Mouse (Mus musculus): ENCODE data around the gene Palld. TPM values are rescaled to one million over a fixed set of nuclear protein-coding genes. Genes with fewer than 3 reads are reported as not detected.

Palld gene
- 37.9 and 71.1 TPM in 2 replicates for polyA plus RNA-seq (2016; fragmentation: Nextera tagmentation; extraction: Ambion mirVana)

DNA sequence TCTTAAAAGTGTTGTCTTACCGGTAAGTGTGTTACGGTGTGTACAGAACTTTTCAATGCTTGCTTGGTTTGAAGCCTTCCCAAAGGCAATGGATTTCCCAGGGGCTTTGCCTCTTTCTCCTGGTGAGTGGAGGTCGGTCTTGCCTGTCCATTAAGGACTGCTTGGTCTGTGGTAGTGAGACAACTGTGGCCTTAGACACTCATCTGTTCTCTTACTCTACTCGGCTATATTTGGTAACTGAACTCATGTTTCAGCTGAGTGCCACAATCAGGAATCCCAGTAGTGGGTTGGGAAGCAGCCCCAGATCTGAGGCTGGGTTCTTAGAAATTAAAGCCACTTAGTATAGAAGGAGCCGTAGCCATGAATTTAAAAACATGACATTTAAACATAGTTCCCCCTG is at the start of gene Palld:
Gene Palld (minus strand): TSS at position 170 of the 400 bp plus-strand sequence.
- H3K27me3 ChIP-seq (ENCODE audit: low read depth, poor library complexity, severe bottlenecking), result no peaks in the 10 kb centered on the region
- no peak within 1 kb of the TSS for H3K4me3 ChIP-seq
- no peaks in the 10 kb centered on the region for H3K4me1 ChIP-seq
- 87% methylated on average over 5 of the region's 5 CpGs for WGBS
- no peak for DNase-seq (ENCODE audit: low spot score)
- no peak within 1 kb of the TSS for H3K27ac ChIP-seq
- H3K36me3 ChIP-seq, result no peaks in the 10 kb centered on the region
- H3K9me3 ChIP-seq (replicated peaks), result no peaks in the 10 kb centered on the region

DNA sequence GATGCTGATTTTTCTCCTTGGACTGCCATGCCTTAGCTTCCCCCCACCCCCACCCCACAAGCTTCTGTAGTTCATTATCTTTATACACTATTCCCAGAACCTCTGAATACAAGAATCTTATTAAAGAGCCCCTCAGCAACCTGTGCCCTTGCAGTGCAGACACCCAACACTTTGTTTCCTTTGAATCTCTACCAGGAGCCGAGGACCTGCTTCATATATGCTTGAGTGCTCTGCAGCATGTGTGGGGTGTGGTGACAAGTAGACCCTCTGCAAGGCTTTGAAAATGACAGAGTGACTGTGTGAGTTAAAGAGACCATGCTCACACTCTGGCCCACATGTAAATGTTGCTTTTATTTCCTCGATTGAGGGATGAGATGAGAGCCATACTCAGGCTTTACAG is 35.1 kb upstream of the Palld start:
- Histone ChIP-seq H3K27me3 (ENCODE audit: low read depth, poor library complexity, severe bottlenecking) (no peaks in the 10 kb centered on the region), H3K9me3 (replicated peaks) (no peaks in the 10 kb centered on the region), H3K36me3 (no peaks in the 10 kb centered on the region), H3K4me3 (no peak overlapping the region), H3K27ac (no peak overlapping the region), H3K4me1 (no peaks in the 10 kb centered on the region; the same call in 1 of the 2 replicates)
- DNase-seq (ENCODE audit: low spot score), result no peak
- WGBS, result 76% methylated on average over 2 of the region's 2 CpGs

DNA sequence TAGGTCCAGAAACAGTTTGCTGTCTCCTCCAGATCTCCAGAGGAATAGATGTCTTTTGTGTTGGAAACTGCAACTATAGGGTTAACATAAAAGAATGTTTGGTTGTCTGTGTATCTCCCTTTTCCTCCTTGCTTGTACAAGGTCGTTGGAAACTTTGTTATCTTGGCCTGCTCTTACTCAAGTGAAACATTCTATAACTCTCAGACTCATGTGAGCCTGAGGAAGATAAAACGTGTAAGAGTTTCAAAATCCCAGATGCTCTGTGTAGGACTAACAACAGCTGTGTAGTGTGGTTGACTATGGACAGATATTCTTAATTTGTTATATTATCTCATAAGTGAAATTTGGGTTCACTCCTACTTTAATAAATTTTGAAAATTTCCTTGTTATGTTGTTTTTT is 30.8 kb upstream of the Palld start:
- Histone ChIP-seq H3K36me3 (no peaks in the 10 kb centered on the region), H3K4me1 (no peaks in the 10 kb centered on the region; the same call in none of the 2 replicates), H3K9me3 (replicated peaks) (no peaks in the 10 kb centered on the region), H3K4me3 (no peak overlapping the region), H3K27me3 (ENCODE audit: low read depth, poor library complexity, severe bottlenecking) (peaks cover 8% of the 10 kb centered on the region), H3K27ac (no peak overlapping the region)
- no peak for DNase-seq (ENCODE audit: low spot score)
- WGBS, result 40% methylated on average over 2 of the region's 2 CpGs

DNA sequence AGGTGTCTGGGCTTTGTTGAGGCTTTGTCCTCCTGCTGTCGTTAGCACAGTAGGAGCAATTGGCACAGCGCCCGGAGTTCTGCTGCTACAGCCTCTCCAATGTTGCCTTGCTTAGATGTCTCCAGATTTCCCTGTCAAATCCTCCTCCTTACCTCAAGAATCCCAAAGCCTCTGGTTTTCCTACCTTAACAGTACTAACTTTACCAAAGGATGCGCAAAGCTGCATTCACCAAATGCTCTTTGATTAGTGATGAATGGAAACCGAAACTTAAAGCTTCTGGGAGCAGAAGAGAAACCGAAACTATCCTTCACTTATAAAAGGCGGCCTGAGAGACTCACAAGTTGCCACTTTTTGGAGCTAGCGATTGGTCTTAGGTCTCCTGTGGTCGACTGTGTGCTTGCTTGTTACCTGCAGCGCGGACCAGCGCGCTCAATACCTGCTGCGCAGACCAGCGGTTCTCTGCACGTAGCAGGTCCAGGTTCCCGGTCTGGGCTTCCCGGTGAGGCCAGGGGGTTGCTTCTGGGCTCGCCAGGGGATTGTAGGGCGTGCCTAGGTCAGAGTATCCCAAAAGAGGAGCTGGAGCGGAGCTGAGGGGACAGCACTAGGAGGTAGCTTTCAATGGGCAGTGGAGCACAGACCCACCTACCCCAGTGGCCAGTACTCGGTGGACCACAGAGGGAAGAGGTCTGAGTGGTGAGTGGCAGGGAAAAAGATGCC is 25.4 kb upstream of the Palld start, which contains the start of gene Ddx60:
Gene Ddx60 (plus strand): TSS at position 311 of the 718 bp plus-strand sequence.
- Histone ChIP-seq H3K4me1 (no peaks in the 10 kb centered on the region; the same call in 1 of the 2 replicates), H3K4me3 (peak within 1 kb of the TSS; percentile 56), H3K27ac (peak within 1 kb of the TSS; percentile 58; the same call in 1 of the 2 replicates), H3K9me3 (replicated peaks) (no peaks in the 10 kb centered on the region), H3K36me3 (no peaks in the 10 kb centered on the region), H3K27me3 (ENCODE audit: low read depth, poor library complexity, severe bottlenecking) (peaks cover 27% of the 10 kb centered on the region)
- 14% methylated on average over 22 of the region's 22 CpGs for WGBS
- DNase-seq (ENCODE audit: low spot score), result peak; percentile 42

DNA sequence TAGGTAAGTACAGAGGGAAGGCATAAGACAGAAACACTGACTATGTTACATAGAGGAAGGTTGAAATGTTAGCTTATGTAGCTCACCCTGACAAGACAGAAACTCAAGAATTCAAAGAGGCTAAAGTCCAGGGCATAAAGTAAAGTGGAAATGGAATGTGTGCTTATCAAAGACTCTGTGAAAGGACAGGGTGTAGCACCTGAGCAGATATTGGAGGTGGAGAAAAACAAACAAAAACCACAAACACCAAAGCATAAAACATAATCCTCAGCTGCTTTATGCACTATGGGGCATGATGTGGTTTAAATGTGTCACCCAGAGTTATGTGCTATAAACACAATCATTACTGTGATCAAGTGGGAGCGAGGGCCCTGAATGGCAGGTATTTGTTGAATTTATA is 22.0 kb upstream of the Palld start:
- Histone ChIP-seq H3K4me1 (no peaks in the 10 kb centered on the region; the same call in 1 of the 2 replicates), H3K27me3 (ENCODE audit: low read depth, poor library complexity, severe bottlenecking) (peaks cover 27% of the 10 kb centered on the region), H3K36me3 (no peaks in the 10 kb centered on the region), H3K27ac (no peak overlapping the region), H3K4me3 (no peak overlapping the region), H3K9me3 (replicated peaks) (no peaks in the 10 kb centered on the region)
- DNase-seq (ENCODE audit: low spot score), result no peak
- WGBS, result 89% methylated on average over 1 of the region's 1 CpGs

DNA sequence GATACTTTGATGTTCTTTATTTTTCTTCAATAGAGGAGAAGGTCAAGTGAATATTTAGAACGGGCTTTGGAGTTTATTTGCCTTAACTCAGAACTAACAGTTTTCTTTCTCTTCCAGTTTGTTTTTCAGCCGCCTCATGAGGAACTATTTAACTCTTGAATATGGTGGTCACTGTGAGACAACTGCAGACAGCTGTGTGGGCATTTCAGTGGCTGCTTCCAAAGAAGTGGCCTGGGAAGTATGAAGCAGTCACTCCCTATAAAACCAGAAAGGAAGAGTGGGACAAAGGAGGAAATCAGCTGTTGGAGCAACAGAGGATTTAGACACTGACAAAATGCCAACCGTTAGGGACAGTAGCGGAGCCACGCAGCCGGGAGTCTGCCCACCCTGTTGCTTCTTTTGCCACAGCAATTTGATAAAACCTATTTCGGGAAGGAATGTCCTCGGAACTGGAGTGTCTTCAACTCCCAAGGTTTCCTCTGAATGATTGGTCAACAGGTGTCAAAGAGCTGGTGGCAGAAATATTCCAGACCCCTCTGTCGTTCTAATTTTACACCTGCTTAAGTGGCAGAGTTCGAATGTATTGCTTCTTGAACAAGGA is 19.1 kb upstream of the Palld start:
- no peak for DNase-seq (ENCODE audit: low spot score)
- Histone ChIP-seq H3K4me1 (no peaks in the 10 kb centered on the region), H3K27me3 (ENCODE audit: low read depth, poor library complexity, severe bottlenecking) (0 out of 2 replicates have a peak, but pooled peaks cover 3% of the 10 kb centered on the region), H3K36me3 (no peaks in the 10 kb centered on the region), H3K9me3 (replicated peaks) (no peaks in the 10 kb centered on the region), H3K4me3 (no peak overlapping the region), H3K27ac (no peak overlapping the region)
- 84% methylated on average over 10 of the region's 10 CpGs for WGBS

DNA sequence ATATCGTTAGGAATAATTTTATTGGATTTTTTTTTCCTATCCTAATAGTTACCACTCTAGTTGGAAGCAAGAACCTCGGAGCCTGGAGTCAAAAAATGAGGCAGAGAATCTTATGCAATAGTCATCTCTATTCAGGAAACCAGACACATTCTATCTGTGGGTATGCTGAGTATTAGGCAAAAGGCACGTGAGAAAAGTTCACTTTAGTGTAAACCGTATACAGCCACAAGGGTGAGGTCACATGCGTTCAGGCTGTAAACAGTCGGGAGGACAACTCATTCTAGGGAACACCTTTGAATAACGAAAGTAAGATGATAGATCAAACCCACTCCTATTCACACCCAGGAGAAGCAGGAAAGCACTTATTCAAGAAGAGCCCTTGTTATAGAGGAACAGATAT is 17.9 kb upstream of the Palld start:
- Histone ChIP-seq H3K36me3 (no peaks in the 10 kb centered on the region), H3K27ac (no peak overlapping the region), H3K9me3 (replicated peaks) (no peaks in the 10 kb centered on the region), H3K4me1 (no peaks in the 10 kb centered on the region), H3K4me3 (no peak overlapping the region), H3K27me3 (ENCODE audit: low read depth, poor library complexity, severe bottlenecking) (no peaks in the 10 kb centered on the region)
- WGBS, result 82% methylated on average over 7 of the region's 7 CpGs
- no peak for DNase-seq (ENCODE audit: low spot score)

DNA sequence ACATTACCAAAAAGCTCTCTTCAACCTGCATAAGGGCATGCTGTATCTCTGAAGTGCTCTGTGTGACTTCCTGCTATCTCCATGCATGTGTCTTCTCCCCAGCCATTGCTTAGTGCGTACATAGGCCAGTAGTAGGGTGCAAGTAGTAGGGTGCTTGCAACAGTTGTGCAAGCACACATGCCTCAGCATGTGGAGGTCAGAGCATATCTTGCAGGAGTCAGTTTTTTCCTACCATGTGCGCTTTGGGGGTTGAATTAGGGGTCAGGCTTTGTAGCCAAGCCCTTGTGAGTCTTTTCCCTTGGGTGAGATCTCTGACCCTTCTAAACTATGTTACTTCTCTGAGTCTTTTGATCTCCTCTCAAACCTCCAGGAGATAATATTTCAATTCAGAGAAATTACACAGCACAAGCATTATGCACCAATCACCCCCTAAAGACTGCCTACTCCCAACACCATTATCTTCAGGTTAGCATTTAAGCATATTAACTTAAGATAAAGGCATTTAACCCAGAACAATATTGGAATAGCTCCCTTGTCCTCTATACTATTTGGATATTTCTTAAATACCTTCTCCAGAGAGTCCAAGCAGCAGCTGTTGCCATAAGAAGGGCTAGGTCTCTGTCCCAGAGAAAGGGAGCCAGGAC is 16.8 kb upstream of the Palld start:
- H3K36me3 ChIP-seq, result no peaks in the 10 kb centered on the region
- no peaks in the 10 kb centered on the region for H3K27me3 ChIP-seq (ENCODE audit: low read depth, poor library complexity, severe bottlenecking)
- H3K27ac ChIP-seq, result no peak overlapping the region
- H3K4me3 ChIP-seq, result no peak overlapping the region
- H3K4me1 ChIP-seq, result no peaks in the 10 kb centered on the region
- no peak for DNase-seq (ENCODE audit: low spot score)
- no peaks in the 10 kb centered on the region for H3K9me3 ChIP-seq (replicated peaks)
- 90% methylated on average over 2 of the region's 2 CpGs for WGBS

DNA sequence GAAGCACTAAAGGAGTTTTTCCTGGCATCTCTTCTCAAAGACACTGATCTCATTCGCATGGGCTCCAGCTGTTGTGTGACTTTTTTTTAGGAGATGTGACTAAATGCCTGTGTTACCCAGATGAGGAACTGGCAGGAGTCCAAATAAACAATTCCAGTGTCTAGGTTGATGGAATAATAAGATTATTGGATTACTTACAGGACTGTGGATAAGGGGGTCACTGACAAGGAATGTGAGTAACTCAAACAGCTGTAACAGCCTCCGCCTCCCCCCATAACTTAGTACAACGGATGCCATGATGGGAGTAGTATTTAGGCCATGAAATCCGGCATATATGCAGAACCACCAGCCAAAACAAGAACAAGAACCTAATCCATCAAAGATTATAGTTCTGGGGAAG is 14.8 kb upstream of the Palld start:
- no peak for DNase-seq (ENCODE audit: low spot score)
- Histone ChIP-seq H3K4me1 (no peaks in the 10 kb centered on the region), H3K9me3 (replicated peaks) (no peaks in the 10 kb centered on the region), H3K4me3 (no peak overlapping the region), H3K27ac (no peak overlapping the region), H3K36me3 (no peaks in the 10 kb centered on the region), H3K27me3 (ENCODE audit: low read depth, poor library complexity, severe bottlenecking) (no peaks in the 10 kb centered on the region)
- WGBS, result 90% methylated on average over 4 of the region's 4 CpGs

DNA sequence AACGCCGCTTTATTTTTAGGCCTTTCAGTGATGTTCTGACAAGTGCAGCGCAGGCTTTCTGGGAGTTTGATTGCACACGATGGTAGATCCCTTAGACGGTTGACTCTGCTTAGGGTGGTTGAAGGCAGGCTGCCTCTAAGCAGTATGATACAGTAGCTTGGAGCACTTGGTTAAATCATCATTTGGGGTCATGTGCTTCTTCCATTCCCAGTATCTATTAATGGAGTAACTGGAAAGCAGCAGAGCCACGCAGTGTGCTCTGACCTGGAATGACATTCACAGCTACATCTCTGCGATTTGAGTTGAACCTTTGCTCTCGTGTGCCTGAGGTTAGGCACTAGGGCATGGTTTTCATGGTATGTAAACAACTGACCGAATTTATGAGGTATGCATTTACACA is 11.5 kb upstream of the Palld start:
- Histone ChIP-seq H3K27me3 (ENCODE audit: low read depth, poor library complexity, severe bottlenecking) (no peaks in the 10 kb centered on the region), H3K4me3 (no peak overlapping the region), H3K36me3 (no peaks in the 10 kb centered on the region), H3K27ac (no peak overlapping the region), H3K4me1 (no peaks in the 10 kb centered on the region), H3K9me3 (replicated peaks) (no peaks in the 10 kb centered on the region)
- DNase-seq (ENCODE audit: low spot score), result no peak
- WGBS, result 90% methylated on average over 9 of the region's 9 CpGs

DNA sequence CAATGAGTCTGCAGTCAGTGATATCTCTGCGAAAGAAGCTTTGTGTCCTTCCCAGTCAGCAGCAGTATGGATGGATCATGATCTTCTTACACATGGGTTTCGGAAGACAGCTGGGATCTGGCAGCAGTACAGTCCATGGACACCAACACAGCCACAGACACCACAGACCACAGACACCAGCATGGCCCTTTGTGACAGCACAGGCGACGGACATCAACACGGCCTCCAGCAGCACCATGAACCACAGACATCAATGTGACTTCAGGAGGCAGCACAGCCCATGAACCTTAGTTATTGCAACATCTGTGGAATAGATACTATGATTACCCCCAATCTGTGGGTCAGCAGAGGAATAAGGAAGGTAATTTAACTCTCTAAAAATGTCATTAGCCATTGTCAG is 10.3 kb upstream of the Palld start:
- 94% methylated on average over 5 of the region's 5 CpGs for WGBS
- Histone ChIP-seq H3K27me3 (ENCODE audit: low read depth, poor library complexity, severe bottlenecking) (no peaks in the 10 kb centered on the region), H3K4me1 (no peaks in the 10 kb centered on the region), H3K9me3 (replicated peaks) (no peaks in the 10 kb centered on the region), H3K36me3 (no peaks in the 10 kb centered on the region), H3K4me3 (no peak overlapping the region), H3K27ac (no peak overlapping the region)
- no peak for DNase-seq (ENCODE audit: low spot score)

DNA sequence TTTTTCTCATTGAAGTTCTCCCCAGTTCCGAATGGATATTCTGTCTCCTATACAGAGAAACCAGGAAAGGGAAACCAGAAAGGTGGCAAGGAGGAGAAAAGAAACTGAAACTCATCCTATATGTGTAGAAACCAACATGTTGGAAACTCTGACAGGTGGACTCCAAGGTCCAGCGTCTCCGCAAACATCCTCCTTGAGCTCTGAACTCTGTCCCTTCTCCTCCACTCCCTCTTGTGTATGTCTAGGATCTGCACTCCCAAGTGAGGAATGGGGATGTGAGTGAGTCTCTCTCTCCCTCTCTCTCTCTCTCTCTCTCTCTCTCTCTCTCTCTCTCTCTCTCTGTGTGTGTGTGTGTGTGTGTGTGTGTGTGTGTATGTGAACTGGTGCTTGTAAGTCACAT is 6.8 kb upstream of the Palld start:
- H3K4me1 ChIP-seq, result no peaks in the 10 kb centered on the region
- no peaks in the 10 kb centered on the region for H3K9me3 ChIP-seq (replicated peaks)
- H3K36me3 ChIP-seq, result no peaks in the 10 kb centered on the region
- DNase-seq (ENCODE audit: low spot score), result no peak
- H3K4me3 ChIP-seq, result no peak overlapping the region
- H3K27me3 ChIP-seq (ENCODE audit: low read depth, poor library complexity, severe bottlenecking), result no peaks in the 10 kb centered on the region
- 91% methylated on average over 3 of the region's 3 CpGs for WGBS
- no peak overlapping the region for H3K27ac ChIP-seq
